Comparison of ENCODE assay signal across 9 mouse cellular contexts in genomic region chr1:54912290-54913062, GRCm38 (mm10). TPM values are rescaled to one million over a fixed set of nuclear protein-coding genes. Genes with fewer than 3 reads are reported as not detected.
DNase-seq lines count a peak whose midpoint lies in the region; ATAC-seq lines count a peak whose summit lies in the region.
"Had no signal": no experiment of that assay in that cellular context is flagged by ENCODE, and none has a peak within 500 bp of the region (broad histone marks: within the 10 kb centered on the region; RNA-seq: fewer than 3 reads in every experiment).

No protein-coding gene starts in this region.

- 31% methylated on average over 7 of the region's 7 CpGs for WGBS in embryonic facial prominence, embryonic 15.5 days
- WGBS in limb, embryonic 12.5 days: 58% methylated on average over 7 of the region's 7 CpGs

- H3K9ac ChIP-seq in embryonic facial prominence, embryonic 15.5 days: no peak overlapping the region
- H3K9ac ChIP-seq in limb, embryonic 12.5 days (replicated peaks): no peak overlapping the region

- peaks cover 61% of the 10 kb centered on the region for H3K4me1 ChIP-seq in embryonic facial prominence, embryonic 15.5 days
- peaks cover 78% of the 10 kb centered on the region for H3K4me1 ChIP-seq in limb, embryonic 12.5 days (replicated peaks)

- no peak overlapping the region for H3K4me2 ChIP-seq in embryonic facial prominence, embryonic 15.5 days (replicated peaks)
- no peak overlapping the region for H3K4me2 ChIP-seq in limb, embryonic 12.5 days

- no peaks in the 10 kb centered on the region for H3K36me3 ChIP-seq in embryonic facial prominence, embryonic 15.5 days
- no peaks in the 10 kb centered on the region for H3K36me3 ChIP-seq in limb, embryonic 12.5 days

- H3K27ac ChIP-seq in embryonic facial prominence, embryonic 15.5 days (replicated peaks): peak overlapping the region; percentile 34; the same call in 1 of the 2 replicates
- 0 out of 2 replicates have a peak overlapping the region, but pooled peaks have one; percentile 51 for H3K27ac ChIP-seq in limb, embryonic 12.5 days

- no peaks in the 10 kb centered on the region for H3K27me3 ChIP-seq in embryonic facial prominence, embryonic 15.5 days
- H3K27me3 ChIP-seq in limb, embryonic 12.5 days: no peaks in the 10 kb centered on the region

- peak; percentile 24 to 55 for DNase-seq in kidney, postnatal 25 days
- no peak for DNase-seq in kidney, adult 18-20 months
- peak; percentile 69 for DNase-seq in adipocyte (ENCODE audit: low spot score)
- DNase-seq in thymus, postnatal 10 days (ENCODE audit: low spot score in 2 of 2): no peak
- DNase-seq in ovary, adult 18-20 months (ENCODE audit: low spot score): no peak
- DNase-seq in layer of hippocampus, adult 18-20 months (ENCODE audit: low spot score in 2 of 2): no peak

- ATAC-seq in embryonic facial prominence, embryonic 15.5 days (ENCODE audit: insufficient number of reproducible peaks, low FRiP score, low TSS enrichment, low read depth): 0 out of 2 replicates have a peak, but pooled peaks have one; percentile 49
- peak; percentile 16; the same call in 1 of the 2 replicates for ATAC-seq in limb, embryonic 12.5 days (ENCODE audit: insufficient number of reproducible peaks, insufficient read depth, low FRiP score, low TSS enrichment, low read depth)

- no peak overlapping the region for H3K4me3 ChIP-seq in embryonic facial prominence, embryonic 15.5 days (replicated peaks)
- H3K4me3 ChIP-seq in limb, embryonic 12.5 days (replicated peaks): no peak overlapping the region
- H3K4me3 ChIP-seq: myocyte had no signal

- H3K9me3 ChIP-seq in embryonic facial prominence, embryonic 15.5 days (replicated peaks): no peaks in the 10 kb centered on the region
- no peaks in the 10 kb centered on the region for H3K9me3 ChIP-seq in limb, embryonic 12.5 days

RNA-seq across cellular contexts. Expression of gene Ankrd44, which starts 13.7 kb away (rescaled TPM):
- polyA plus RNA-seq in embryonic facial prominence, embryonic 15.5 days (2015; fragmentation: Nextera tagmentation; extraction: Ambion mirVana): 22.9 and 23.1 TPM in 2 replicates
- polyA plus RNA-seq in limb, embryonic 12.5 days (2016; fragmentation: Nextera tagmentation; extraction: Ambion mirVana): 21.6 and 22.2 TPM in 2 replicates
- 10 to 100 TPM; 11.1 to 12.6 TPM for total RNA-seq in layer of hippocampus, adult 18-20 months (2021)

Comparison
In these comparisons a context has a peak if more than half of its experiments do, and no peak if none do; other contexts are left out.
1. DNase-seq: peak in kidney, postnatal 25 days (2 of 2) and adipocyte (single experiment); none in kidney, adult 18-20 months (single experiment), thymus, postnatal 10 days (0 of 2), ovary, adult 18-20 months (single experiment) and layer of hippocampus, adult 18-20 months (0 of 2).